In the genomic region with DNA sequence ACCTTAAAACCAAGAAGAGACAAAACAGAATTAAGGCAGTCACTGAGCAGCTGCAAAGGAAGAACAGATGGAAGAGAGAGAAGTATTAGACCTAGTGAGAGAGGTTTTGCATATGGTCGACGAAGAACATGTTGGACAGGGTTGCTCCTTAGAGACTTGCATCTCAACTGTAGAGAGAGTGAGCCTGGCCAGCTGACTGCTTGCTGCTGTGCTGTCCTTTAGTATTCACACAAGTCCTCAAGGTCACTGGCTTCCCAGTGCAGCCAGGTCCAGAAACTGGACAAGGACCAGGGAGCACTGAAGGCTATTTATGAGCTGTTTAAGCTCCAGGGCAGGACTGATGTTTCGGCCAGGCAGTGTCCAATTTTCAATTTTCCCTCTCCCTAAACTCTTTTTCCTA, we compare ENCODE assay signal across 12 mouse cellular contexts.
A peak's percentile ranks its signal among the peaks of the same experiment; 100 is the strongest.
DNase-seq lines count a peak whose midpoint lies in the region; ATAC-seq and TF ChIP-seq lines count a peak whose summit lies in the region.
"Had no signal": no experiment of that assay in that cellular context is flagged by ENCODE, and none has a peak within 500 bp of the region (broad histone marks: within the 10 kb centered on the region; RNA-seq: fewer than 3 reads in every experiment).

No protein-coding gene starts in this region.

- H3K4me2 ChIP-seq in CH12.LX (ENCODE audit: insufficient read depth, low read depth, poor library complexity, severe bottlenecking), result no peak overlapping the region
- no peak overlapping the region for H3K4me2 ChIP-seq in embryonic facial prominence, embryonic 15.5 days (replicated peaks)
- H3K4me2 ChIP-seq in hindbrain, embryonic 13.5 days, result no peak overlapping the region
- no peak overlapping the region for H3K4me2 ChIP-seq in kidney, embryonic 14.5 days (replicated peaks; ENCODE audit: low read depth, low read length)
- H3K4me2 ChIP-seq: liver, embryonic 13.5 days had no signal

- TF ChIP-seq CTCF in CH12.LX (conservative IDR thresholded peaks at IDR 0.05 in 1 of 2, IDR thresholded peaks at IDR 0.05 in 1 of 2; ENCODE audit: low read depth in 2 of 2, low read length in 2 of 2), result no peak

- H3K9ac ChIP-seq in CH12.LX (ENCODE audit: insufficient read depth, low read depth), result no peak overlapping the region
- H3K9ac ChIP-seq in embryonic facial prominence, embryonic 15.5 days, result no peak overlapping the region
- no peak overlapping the region for H3K9ac ChIP-seq in hindbrain, embryonic 13.5 days
- H3K9ac ChIP-seq in kidney, embryonic 14.5 days (ENCODE audit: low read depth, low read length), result no peak overlapping the region
- H3K9ac ChIP-seq: liver, embryonic 13.5 days had no signal

- no peaks in the 10 kb centered on the region; a peak in 1 of 4 replicates for H3K4me1 ChIP-seq in CH12.LX (ENCODE audit: control insufficient read depth in 1 of 2, insufficient read depth in 2 of 2)
- no peaks in the 10 kb centered on the region for H3K4me1 ChIP-seq in embryonic facial prominence, embryonic 15.5 days
- H3K4me1 ChIP-seq in hindbrain, embryonic 13.5 days (replicated peaks), result peaks cover 10% of the 10 kb centered on the region; the same call in 1 of the 2 replicates
- no peaks in the 10 kb centered on the region for H3K4me1 ChIP-seq in kidney, embryonic 14.5 days (ENCODE audit: control insufficient read depth, insufficient read depth, low read length)
- H3K4me1 ChIP-seq: liver, embryonic 13.5 days had no signal

- H3K9me3 ChIP-seq in CH12.LX (replicated peaks; ENCODE audit: low read length), result peaks cover 30% of the 10 kb centered on the region
- no peaks in the 10 kb centered on the region for H3K9me3 ChIP-seq in embryonic facial prominence, embryonic 15.5 days (replicated peaks)
- H3K9me3 ChIP-seq in hindbrain, embryonic 13.5 days, result no peaks in the 10 kb centered on the region
- H3K9me3 ChIP-seq in kidney, embryonic 14.5 days (ENCODE audit: control insufficient read depth, low read length), result no peaks in the 10 kb centered on the region
- H3K9me3 ChIP-seq: liver, embryonic 13.5 days had no signal

- dilution Hi-C loops in CH12.LX (cut with MboI; ENCODE audit: extremely low pct_ligation_motif_present, extremely low pct_unique_long_range_greater_than_20kb, low sequenced_read_pairs), result no loop called here

- no peak for TF ChIP-seq POLR2A in CH12.LX (IDR thresholded peaks at IDR 0.05; ENCODE audit: low read depth, low read length)

- ATAC-seq in embryonic facial prominence, embryonic 15.5 days (ENCODE audit: insufficient number of reproducible peaks, low FRiP score, low TSS enrichment, low read depth), result peak; percentile 11; the same call in 1 of the 2 replicates
- ATAC-seq in hindbrain, embryonic 13.5 days (ENCODE audit: low FRiP score), result peak; percentile 62
- ATAC-seq in kidney, embryonic 14.5 days (ENCODE audit: low FRiP score, low TSS enrichment), result no peak

- no peaks in the 10 kb centered on the region for H3K79me2 ChIP-seq in CH12.LX (replicated peaks; ENCODE audit: control insufficient read depth, extremely low read depth, insufficient read depth, poor library complexity, severe bottlenecking)

- no peak for TF ChIP-seq EP300 in CH12.LX (IDR thresholded peaks at IDR 0.05; ENCODE audit: low read length)

- H3K36me3 ChIP-seq in CH12.LX (replicated peaks in 1 of 2; ENCODE audit: control insufficient read depth in 1 of 2, insufficient read depth in 1 of 2, low read length in 1 of 2), result no peaks in the 10 kb centered on the region
- no peaks in the 10 kb centered on the region for H3K36me3 ChIP-seq in embryonic facial prominence, embryonic 15.5 days
- no peaks in the 10 kb centered on the region for H3K36me3 ChIP-seq in hindbrain, embryonic 13.5 days
- H3K36me3 ChIP-seq in kidney, embryonic 14.5 days (ENCODE audit: control insufficient read depth, insufficient read depth, low read length), result no peaks in the 10 kb centered on the region
- H3K36me3 ChIP-seq: liver, embryonic 13.5 days had no signal

- H3K27me3 ChIP-seq in CH12.LX (replicated peaks), result no peaks in the 10 kb centered on the region
- no peaks in the 10 kb centered on the region for H3K27me3 ChIP-seq in embryonic facial prominence, embryonic 15.5 days
- no peaks in the 10 kb centered on the region for H3K27me3 ChIP-seq in hindbrain, embryonic 13.5 days
- no peaks in the 10 kb centered on the region for H3K27me3 ChIP-seq in kidney, embryonic 14.5 days (ENCODE audit: control insufficient read depth, insufficient read depth, low read length)
- H3K27me3 ChIP-seq: liver, embryonic 13.5 days had no signal

- DNase-seq in gastrocnemius, postnatal 10 days, result peak; percentile 16
- DNase-seq in gastrocnemius, adult 8-10 months (ENCODE audit: low spot score in 2 of 2), result no peak
- DNase-seq in CH12.LX (ENCODE audit: extremely low read depth), result peak; percentile 2
- no peak for DNase-seq in lung, adult 18-20 months
- no peak for DNase-seq in ovary, adult 18-20 months (ENCODE audit: low spot score)
- DNase-seq: cerebellum, adult 8-10 months; kidney, adult 2 months; liver, embryonic 13.5 days; thymus, postnatal 25 days had no signal

- 55% methylated on average over 3 of the region's 3 CpGs for WGBS in embryonic facial prominence, embryonic 15.5 days
- 40% methylated on average over 3 of the region's 3 CpGs for WGBS in hindbrain, embryonic 13.5 days
- 58% methylated on average over 3 of the region's 3 CpGs for WGBS in kidney, embryonic 14.5 days

- in situ Hi-C loops in CH12.LX (cut with MboI; ENCODE audit: low pct_ligation_motif_present, low pct_unique_long_range_greater_than_20kb, low sequenced_read_pairs), result no loop called here

- no peak overlapping the region for H3K4me3 ChIP-seq in CH12.LX (replicated peaks in 1 of 3; ENCODE audit: low read depth in 2 of 3, low read length in 2 of 3, poor library complexity in 1 of 3)
- H3K4me3 ChIP-seq in embryonic facial prominence, embryonic 15.5 days (replicated peaks), result no peak overlapping the region
- H3K4me3 ChIP-seq in hindbrain, embryonic 13.5 days, result no peak overlapping the region
- no peak overlapping the region for H3K4me3 ChIP-seq in kidney, embryonic 14.5 days (ENCODE audit: low read length)
- H3K4me3 ChIP-seq: liver, embryonic 13.5 days had no signal

- no peak for TF ChIP-seq RAD21 in CH12.LX (IDR thresholded peaks at IDR 0.05; ENCODE audit: low read depth, low read length)

- no peak overlapping the region for H3K27ac ChIP-seq in CH12.LX (ENCODE audit: insufficient read depth, low read depth)
- no peak overlapping the region for H3K27ac ChIP-seq in embryonic facial prominence, embryonic 15.5 days (replicated peaks)
- no peak overlapping the region for H3K27ac ChIP-seq in hindbrain, embryonic 13.5 days
- H3K27ac ChIP-seq in kidney, embryonic 14.5 days (ENCODE audit: low read depth, low read length), result no peak overlapping the region
- H3K27ac ChIP-seq: liver, embryonic 13.5 days had no signal

TF ChIP-seq in CH12.LX, 34 proteins besides CTCF, POLR2A, EP300 and RAD21:
- TF ChIP-seq MXI1 (IDR thresholded peaks at IDR 0.05; ENCODE audit: low read depth, low read length) (no peak), BHLHE40 (IDR thresholded peaks at IDR 0.05; ENCODE audit: low read depth, low read length) (no peak), USF2 (conservative IDR thresholded peaks at IDR 0.05; ENCODE audit: low read depth, low read length) (no peak), MEF2A (IDR thresholded peaks at IDR 0.05; ENCODE audit: borderline replicate concordance, low read depth, low read length) (no peak), JUND (conservative IDR thresholded peaks at IDR 0.05; ENCODE audit: low read depth, low read length) (no peak), ZMIZ1 (IDR thresholded peaks at IDR 0.05; ENCODE audit: low read depth, low read length) (no peak), ETS1 (conservative IDR thresholded peaks at IDR 0.05; ENCODE audit: low read depth, low read length) (no peak), MAFK (IDR thresholded peaks at IDR 0.05; ENCODE audit: insufficient replicate concordance, low read length) (no peak), IRF4 (IDR thresholded peaks at IDR 0.05; ENCODE audit: low read depth, low read length) (no peak), ZKSCAN1 (IDR thresholded peaks at IDR 0.05; ENCODE audit: borderline replicate concordance, low read depth, low read length) (no peak), MAZ (IDR thresholded peaks at IDR 0.05; ENCODE audit: low read depth, low read length) (no peak), CHD2 (IDR thresholded peaks at IDR 0.05; ENCODE audit: low read length) (no peak), GABPA (IDR thresholded peaks at IDR 0.05; ENCODE audit: insufficient replicate concordance, low read depth, low read length) (no peak), RCOR1 (conservative IDR thresholded peaks at IDR 0.05; ENCODE audit: low read depth, low read length) (no peak), CHD1 (IDR thresholded peaks at IDR 0.05; ENCODE audit: low read depth, low read length) (no peak)

Comparison
In these comparisons a context has a peak if more than half of its experiments do, and no peak if none do; other contexts are left out.
1. DNase-seq: peak in gastrocnemius, postnatal 10 days (single experiment) and CH12.LX (single experiment); none in gastrocnemius, adult 8-10 months (0 of 2), lung, adult 18-20 months (0 of 2) and ovary, adult 18-20 months (single experiment).